Mouse (Mus musculus) thymus, adult 2 months (tissue): ENCODE data around the gene Zfp771.

Experiments
- CTCF ChIP-seq: fragments of 200-500 bp; IDR thresholded peaks from 2 replicates; pipeline ENCODE4 v1.5.1; 2012; ENCODE audit warnings: mild to moderate bottlenecking, control low read depth, low read length, moderate library complexity, borderline replicate concordance; ENCODE audit not compliant: control insufficient read depth, poor library complexity, insufficient read depth; ENCODE audit errors: extremely low read depth
- POLR2A ChIP-seq: fragments of 200-500 bp; IDR thresholded peaks from 2 replicates; pipeline ENCODE4 v1.6.1; 2012; ENCODE audit warnings: mild to moderate bottlenecking, low read length, control low read depth, moderate library complexity; ENCODE audit not compliant: control insufficient read depth, poor library complexity, insufficient read depth; ENCODE audit errors: extremely low read depth

DNA sequence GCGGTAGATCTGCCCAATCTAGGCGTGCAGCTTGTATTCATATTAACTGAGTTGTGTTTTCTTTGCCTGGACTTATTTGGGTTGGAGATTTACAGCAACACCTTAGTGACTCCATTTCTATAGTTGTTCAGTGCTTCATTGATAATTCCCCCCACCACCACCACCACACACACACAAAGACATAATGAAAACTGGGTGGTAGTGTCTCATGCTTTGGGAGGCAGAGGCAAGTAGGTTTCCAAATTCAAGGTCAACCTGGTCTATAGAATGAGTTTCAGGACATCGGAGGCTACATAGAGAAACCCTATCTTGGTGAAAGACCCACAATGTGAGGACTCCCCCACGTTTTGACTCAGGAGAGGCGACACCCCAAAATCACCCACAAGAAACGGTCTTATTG lies 19.5 kb upstream of the Zfp771 start:
- no peak for TF ChIP-seq CTCF
- no peak for TF ChIP-seq POLR2A
